11 mouse cellular contexts compared by ENCODE assay signal in genomic region chr1:135507572-135508348, GRCm38 (mm10).
DNase-seq lines count a peak whose midpoint lies in the region; ATAC-seq and TF ChIP-seq lines count a peak whose summit lies in the region.
"Had no signal": no experiment of that assay in that cellular context is flagged by ENCODE, and none has a peak within 500 bp of the region (broad histone marks: within the 10 kb centered on the region; RNA-seq: fewer than 3 reads in every experiment).

No protein-coding gene starts in this region.

- intact Hi-C loops in gastrocnemius, postnatal 36 days (cut with DNase I) = no loop called here

- peaks cover 18% of the 10 kb centered on the region for H3K27me3 ChIP-seq in forebrain, embryonic 12.5 days
- no peaks in the 10 kb centered on the region for H3K27me3 ChIP-seq in forebrain, postnatal 0 days (ENCODE audit: insufficient read depth, low read length)
- no peaks in the 10 kb centered on the region for H3K27me3 ChIP-seq in stomach, embryonic 16.5 days (ENCODE audit: control insufficient read depth, insufficient read depth, low read length)
- H3K27me3 ChIP-seq in stomach, postnatal 0 days (ENCODE audit: control insufficient read depth, insufficient read depth, low read length) = no peaks in the 10 kb centered on the region
- no peaks in the 10 kb centered on the region for H3K27me3 ChIP-seq in intestine, embryonic 16.5 days (replicated peaks; ENCODE audit: control insufficient read depth, insufficient read depth, low read length)
- H3K27me3 ChIP-seq: stomach, embryonic 15.5 days had no signal

- H3K9ac ChIP-seq in forebrain, embryonic 12.5 days = no peak overlapping the region
- no peak overlapping the region for H3K9ac ChIP-seq in forebrain, postnatal 0 days
- H3K9ac ChIP-seq in stomach, embryonic 16.5 days (ENCODE audit: low read length) = no peak overlapping the region
- H3K9ac ChIP-seq in stomach, postnatal 0 days (ENCODE audit: low read length) = no peak overlapping the region
- H3K9ac ChIP-seq in intestine, embryonic 16.5 days (ENCODE audit: low read depth, low read length) = 0 out of 2 replicates have a peak overlapping the region, but pooled peaks have one; percentile 22
- H3K9ac ChIP-seq: stomach, embryonic 15.5 days had no signal

- H3K4me1 ChIP-seq in forebrain, embryonic 12.5 days = peaks cover 42% of the 10 kb centered on the region
- peaks cover 8% of the 10 kb centered on the region; the same call in 1 of the 2 replicates for H3K4me1 ChIP-seq in forebrain, postnatal 0 days (ENCODE audit: insufficient read depth)
- H3K4me1 ChIP-seq in stomach, embryonic 16.5 days (ENCODE audit: control insufficient read depth, insufficient read depth, low read length) = peaks cover 22% of the 10 kb centered on the region
- peaks cover 2% of the 10 kb centered on the region; the same call in 1 of the 2 replicates for H3K4me1 ChIP-seq in stomach, postnatal 0 days (replicated peaks; ENCODE audit: control insufficient read depth, insufficient read depth)
- peaks cover 37% of the 10 kb centered on the region for H3K4me1 ChIP-seq in intestine, embryonic 16.5 days (ENCODE audit: control insufficient read depth, insufficient read depth, low read length)

- no peak for ATAC-seq in forebrain, embryonic 12.5 days (ENCODE audit: low FRiP score)
- ATAC-seq in forebrain, postnatal 0 days = no peak
- ATAC-seq in stomach, embryonic 16.5 days (ENCODE audit: insufficient read depth, low FRiP score) = no peak
- ATAC-seq in stomach, postnatal 0 days (ENCODE audit: low FRiP score, low TSS enrichment) = no peak
- ATAC-seq in intestine, embryonic 16.5 days = no peak

- no peak overlapping the region for H3K4me3 ChIP-seq in forebrain, embryonic 12.5 days (replicated peaks)
- no peak overlapping the region for H3K4me3 ChIP-seq in forebrain, postnatal 0 days (ENCODE audit: low read depth, low read length)
- H3K4me3 ChIP-seq in stomach, embryonic 16.5 days (replicated peaks; ENCODE audit: low read length) = no peak overlapping the region
- no peak overlapping the region for H3K4me3 ChIP-seq in stomach, postnatal 0 days (ENCODE audit: low read depth, low read length)
- no peak overlapping the region for H3K4me3 ChIP-seq in intestine, embryonic 16.5 days (ENCODE audit: low read length)
- H3K4me3 ChIP-seq: stomach, embryonic 15.5 days had no signal

- no peak overlapping the region for H3K27ac ChIP-seq in forebrain, embryonic 12.5 days
- H3K27ac ChIP-seq in forebrain, postnatal 0 days (ENCODE audit: low read depth, low read length) = no peak overlapping the region
- no peak overlapping the region for H3K27ac ChIP-seq in stomach, embryonic 16.5 days (ENCODE audit: low read length)
- H3K27ac ChIP-seq in stomach, postnatal 0 days (replicated peaks) = no peak overlapping the region
- H3K27ac ChIP-seq in intestine, embryonic 16.5 days (ENCODE audit: low read length) = no peak overlapping the region
- H3K27ac ChIP-seq: stomach, embryonic 15.5 days had no signal

- TF ChIP-seq CTCF in forebrain, postnatal 0 days (IDR thresholded peaks at IDR 0.05; ENCODE audit: low read depth) = no peak
- TF ChIP-seq CTCF in stomach, postnatal 0 days (IDR thresholded peaks at IDR 0.05; ENCODE audit: low read depth) = no peak

- TF ChIP-seq EP300 in stomach, postnatal 0 days (optimal IDR thresholded peaks at IDR 0.05) = no peak

- no peaks in the 10 kb centered on the region for H3K9me3 ChIP-seq in forebrain, embryonic 12.5 days
- no peaks in the 10 kb centered on the region for H3K9me3 ChIP-seq in forebrain, postnatal 0 days (ENCODE audit: low read length)
- H3K9me3 ChIP-seq in stomach, embryonic 16.5 days (replicated peaks; ENCODE audit: control insufficient read depth, low read length) = no peaks in the 10 kb centered on the region
- H3K9me3 ChIP-seq in stomach, postnatal 0 days (ENCODE audit: control insufficient read depth, low read length) = no peaks in the 10 kb centered on the region
- H3K9me3 ChIP-seq in intestine, embryonic 16.5 days (ENCODE audit: control insufficient read depth, low read length) = no peaks in the 10 kb centered on the region
- H3K9me3 ChIP-seq: stomach, embryonic 15.5 days had no signal

- 0 out of 2 replicates have a peak overlapping the region, but pooled peaks have one; percentile 4 for H3K4me2 ChIP-seq in forebrain, embryonic 12.5 days
- H3K4me2 ChIP-seq in forebrain, postnatal 0 days (ENCODE audit: low read depth) = no peak overlapping the region
- 0 out of 2 replicates have a peak overlapping the region, but pooled peaks have one; percentile 85 for H3K4me2 ChIP-seq in stomach, embryonic 16.5 days (ENCODE audit: low read depth, low read length)
- no peak overlapping the region for H3K4me2 ChIP-seq in stomach, postnatal 0 days (replicated peaks; ENCODE audit: low read depth)
- 0 out of 2 replicates have a peak overlapping the region, but pooled peaks have one; percentile 89 for H3K4me2 ChIP-seq in intestine, embryonic 16.5 days (ENCODE audit: low read depth, low read length)

- no peak for DNase-seq in forebrain, postnatal 0 days
- no peak for DNase-seq in stomach, postnatal 0 days (ENCODE audit: low spot score)
- no peak for DNase-seq in c-Kit-positive CD71-positive TER-119-positive erythroid progenitor cells, embryonic 14.5 days (ENCODE audit: low spot score)
- no peak for DNase-seq in Muller cell, postnatal 12 days (ENCODE audit: inconsistent ontology term)
- no peak for DNase-seq in gastrocnemius, postnatal 36 days
- DNase-seq: cerebellum, adult 11 months; kidney, adult 2 months had no signal

- WGBS in forebrain, embryonic 12.5 days = 28% methylated on average over 14 of the region's 14 CpGs
- WGBS in forebrain, postnatal 0 days = 23% methylated on average over 14 of the region's 14 CpGs
- 63% methylated on average over 14 of the region's 14 CpGs for WGBS in stomach, embryonic 16.5 days
- 67% methylated on average over 14 of the region's 14 CpGs for WGBS in stomach, postnatal 0 days
- WGBS in intestine, embryonic 16.5 days = 49% methylated on average over 14 of the region's 14 CpGs

- no peaks in the 10 kb centered on the region for H3K36me3 ChIP-seq in forebrain, embryonic 12.5 days (replicated peaks)
- no peaks in the 10 kb centered on the region for H3K36me3 ChIP-seq in forebrain, postnatal 0 days (ENCODE audit: insufficient read depth)
- H3K36me3 ChIP-seq in stomach, embryonic 16.5 days (ENCODE audit: control insufficient read depth, insufficient read depth, low read length) = no peaks in the 10 kb centered on the region
- H3K36me3 ChIP-seq in stomach, postnatal 0 days (ENCODE audit: control insufficient read depth, insufficient read depth, low read length) = no peaks in the 10 kb centered on the region; the same call in 1 of the 2 replicates
- H3K36me3 ChIP-seq in intestine, embryonic 16.5 days (ENCODE audit: control insufficient read depth, insufficient read depth, low read length) = no peaks in the 10 kb centered on the region
- H3K36me3 ChIP-seq: stomach, embryonic 15.5 days had no signal

Comparison
In these comparisons a context has a peak if more than half of its experiments do, and no peak if none do; other contexts are left out.
1. H3K4me2 ChIP-seq: peak in forebrain, embryonic 12.5 days (single experiment), stomach, embryonic 16.5 days (single experiment) and intestine, embryonic 16.5 days (single experiment); none in forebrain, postnatal 0 days (single experiment) and stomach, postnatal 0 days (single experiment).